Mouse (Mus musculus) embryonic fibroblast, embryonic 13.5 days (primary cell): ENCODE data around the gene Dazl.

Experiments
- CTCF ChIP-seq: IDR thresholded peaks from 2 replicates; pipeline ENCODE4 v1.5.1; 2011; ENCODE audit warnings: mild to moderate bottlenecking, control low read depth, low read length, moderate library complexity, borderline replicate concordance; ENCODE audit not compliant: insufficient read depth
- POLR2A ChIP-seq: IDR thresholded peaks from 2 replicates; pipeline ENCODE4 v1.6.1; 2011; ENCODE audit warnings: low read depth, mild to moderate bottlenecking, control low read depth, low read length, moderate library complexity

DNA sequence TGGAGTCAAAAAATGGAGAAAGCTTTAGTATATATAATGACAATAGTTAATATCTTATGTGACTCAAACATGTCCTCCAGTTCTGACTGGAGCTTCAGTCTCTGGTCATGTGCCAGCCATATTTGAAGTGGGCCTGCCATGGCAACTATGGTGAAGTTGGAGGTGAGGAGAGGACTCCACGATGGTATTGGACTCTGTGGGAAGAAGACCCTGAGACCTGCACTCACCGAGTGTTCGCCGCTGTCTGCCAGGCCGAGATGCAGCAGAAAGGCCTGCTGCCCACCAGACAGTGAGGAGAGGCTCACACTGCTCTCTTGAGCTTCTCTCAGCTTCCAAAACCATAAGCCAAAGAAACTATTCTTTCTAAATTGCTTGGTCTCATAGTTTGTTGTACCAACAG, 59.5 kb downstream of the Dazl start:
- no peak for TF ChIP-seq CTCF
- no peak for TF ChIP-seq POLR2A
